Mouse (Mus musculus) retina, embryonic 14.5 days (tissue): Measurements from ENCODE around the gene Kbtbd4.

ENCODE experiments used
- DNase-seq: peaks from one replicate; pipeline ENCODE4 v3.0.0-alpha.2; 2015; ENCODE audit warnings: low spot score

Gene Kbtbd4

GRCm38 (mm10) chr2:90904856-90905224 is 300 bp downstream of the Kbtbd4 start:
- no peak for DNase-seq

- DNase-seq = no peak
Observed at GRCm38 (mm10) chr2:90906721-90907120, 2.2 kb downstream of the Kbtbd4 start.

GRCm38 (mm10) chr2:90910861-90911260 is 6.3 kb downstream of the Kbtbd4 start:
- DNase-seq = no peak

DNA sequence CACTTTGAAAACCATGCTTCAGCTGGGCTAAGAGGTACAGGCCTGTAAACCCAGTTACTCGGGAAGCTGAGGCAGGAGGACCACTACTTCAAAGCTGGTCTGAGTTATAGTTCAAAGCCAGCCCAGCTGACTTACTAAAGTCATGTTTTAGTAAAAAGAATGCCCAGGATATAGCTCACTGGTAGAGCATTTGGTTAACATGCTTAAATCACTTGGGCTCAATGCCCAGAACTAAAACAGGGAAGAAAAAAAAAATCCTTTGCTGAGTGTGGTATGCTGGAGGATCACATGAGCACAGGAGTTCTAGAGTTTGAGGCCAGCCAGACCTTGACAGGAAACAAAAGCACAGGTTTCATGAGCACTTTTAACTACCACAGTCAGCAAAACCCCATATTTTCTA is 7.1 kb downstream of the Kbtbd4 start:
- no peak for DNase-seq

- no peak for DNase-seq
Observed at GRCm38 (mm10) chr2:90913671-90914070, 9.1 kb downstream of the Kbtbd4 start.

- no peak for DNase-seq
Observed at GRCm38 (mm10) chr2:90915516-90915915, 11.0 kb downstream of the Kbtbd4 start.

DNA sequence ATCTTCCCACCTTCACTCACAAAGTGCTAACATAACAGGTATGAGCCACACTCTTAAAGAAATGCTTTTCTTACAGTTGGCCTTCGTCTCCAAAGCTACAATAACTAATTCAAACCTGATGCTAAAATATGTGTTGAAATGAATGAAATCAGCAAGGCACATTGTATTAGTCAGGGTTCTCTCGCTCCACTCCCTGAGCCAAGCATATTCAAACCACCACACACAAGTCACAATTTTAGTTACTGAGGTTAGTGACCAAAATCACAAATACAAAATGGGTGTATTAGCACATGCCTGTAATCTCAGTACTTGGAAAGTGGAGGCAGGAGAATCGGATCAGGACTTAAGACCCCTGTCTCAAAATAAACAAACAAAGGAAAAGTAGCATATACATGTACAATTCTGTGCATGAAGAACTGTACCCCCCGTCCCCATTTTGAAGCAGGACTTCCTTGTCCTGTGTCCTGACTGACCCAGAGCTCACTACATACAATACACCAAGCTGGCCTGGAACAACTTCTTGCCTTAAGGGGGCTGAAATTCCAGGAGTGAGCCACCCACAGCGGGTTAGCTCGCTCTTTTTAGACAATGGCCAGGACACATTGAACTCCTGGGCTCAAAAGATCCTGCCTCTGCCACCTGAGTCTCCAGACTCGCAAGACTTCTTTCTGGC is 12.2 kb downstream of the Kbtbd4 start:
- DNase-seq = no peak

- peak; percentile 75 for DNase-seq
Observed at GRCm38 (mm10) chr2:90917233-90917998, 12.9 kb downstream of the Kbtbd4 start.

DNA sequence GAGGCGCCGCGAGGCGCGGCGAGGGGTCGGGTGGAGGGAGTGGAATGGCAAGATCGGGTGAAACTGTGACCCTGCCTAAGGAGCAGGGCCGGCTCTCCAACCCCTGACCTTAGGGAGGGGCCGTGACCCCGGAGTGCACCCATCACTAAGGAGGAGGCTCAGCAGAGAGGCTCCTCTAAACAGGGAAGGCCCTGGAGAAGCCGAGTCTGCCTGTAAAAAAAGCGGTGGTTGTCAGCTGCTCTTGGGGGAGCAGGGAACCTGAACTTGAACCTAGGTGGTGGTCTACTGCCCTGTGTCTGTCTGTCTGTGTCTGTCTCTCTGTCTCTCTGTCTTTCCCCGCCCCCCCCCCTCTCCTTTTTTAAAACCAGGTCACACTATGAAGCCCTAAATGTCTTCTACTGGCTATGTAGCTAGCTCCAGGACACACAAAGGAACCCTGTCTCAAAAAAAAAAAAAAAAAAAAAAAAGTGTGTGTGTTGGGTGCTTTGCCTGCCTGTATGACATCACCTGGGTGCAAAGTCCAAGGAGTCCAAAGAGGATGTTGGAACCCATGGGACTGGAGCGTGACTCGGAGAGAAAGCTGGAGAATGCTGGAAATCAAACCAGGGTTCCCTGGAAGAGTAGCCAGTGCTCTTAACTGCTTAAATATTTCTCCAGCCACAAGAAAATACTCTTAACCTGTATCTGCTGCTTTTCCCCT is 13.6 kb downstream of the Kbtbd4 start:
- no peak for DNase-seq

- DNase-seq = no peak
Observed at GRCm38 (mm10) chr2:90921178-90921577, 16.6 kb downstream of the Kbtbd4 start.

DNA sequence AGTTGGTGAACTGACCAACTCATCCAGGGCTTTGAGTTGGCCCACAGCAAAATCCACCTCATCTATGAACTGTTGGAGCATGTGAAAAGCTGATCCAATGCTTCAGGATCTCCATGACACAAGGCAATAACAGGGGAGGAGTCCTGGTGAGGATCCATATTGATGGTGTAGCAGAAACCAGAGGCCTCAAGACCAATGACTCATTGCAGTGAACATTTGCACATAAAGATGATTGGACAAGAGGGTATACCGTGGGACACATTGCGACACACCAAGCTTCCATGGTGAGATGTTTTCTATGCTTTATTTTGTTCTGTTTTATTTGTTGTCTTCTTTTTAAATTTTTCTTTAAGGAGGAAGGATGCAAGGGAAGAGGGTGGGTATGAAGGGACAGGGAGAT is 18.1 kb downstream of the Kbtbd4 start:
- no peak for DNase-seq

GRCm38 (mm10) chr2:90928566-90928965 is 24.0 kb downstream of the Kbtbd4 start:
- no peak for DNase-seq

DNA sequence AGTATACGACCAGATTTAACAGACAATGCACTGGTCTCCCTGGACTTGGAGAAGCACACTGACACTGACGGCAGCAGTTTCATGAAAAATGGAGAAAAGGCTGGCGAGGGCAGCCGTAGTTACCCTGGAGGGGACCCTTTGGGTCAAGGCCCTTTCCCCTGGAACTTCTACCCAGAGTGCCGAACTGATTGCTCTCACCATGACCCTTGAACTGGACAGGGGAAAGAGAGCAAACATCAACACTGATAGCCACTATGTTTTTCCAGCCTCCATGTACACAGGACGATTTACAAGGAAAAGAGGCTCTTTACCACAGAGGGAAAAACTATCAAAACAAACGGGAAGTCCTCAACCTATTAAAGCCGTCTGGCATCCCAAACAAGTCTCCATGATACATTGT is 27.3 kb downstream of the Kbtbd4 start:
- no peak for DNase-seq

DNA sequence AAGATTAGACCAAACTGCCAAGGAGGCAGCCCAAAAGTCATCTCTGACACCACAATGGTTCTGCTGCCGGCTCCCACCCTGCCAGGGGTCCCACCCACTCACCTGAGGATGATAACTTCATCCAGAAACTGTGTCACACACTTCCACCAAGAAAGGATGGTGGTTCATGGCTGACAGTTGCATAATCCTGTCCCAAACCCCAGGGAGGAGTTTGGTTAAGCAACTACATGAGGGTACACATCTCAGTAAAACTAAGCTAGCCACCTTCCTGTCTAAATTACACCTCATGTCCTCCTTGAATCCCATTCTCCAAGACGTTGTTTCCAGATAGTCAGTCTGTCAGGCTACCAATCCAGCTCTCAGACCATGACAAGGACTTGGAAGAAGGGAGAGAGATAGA is 27.7 kb downstream of the Kbtbd4 start:
- DNase-seq = no peak

DNA sequence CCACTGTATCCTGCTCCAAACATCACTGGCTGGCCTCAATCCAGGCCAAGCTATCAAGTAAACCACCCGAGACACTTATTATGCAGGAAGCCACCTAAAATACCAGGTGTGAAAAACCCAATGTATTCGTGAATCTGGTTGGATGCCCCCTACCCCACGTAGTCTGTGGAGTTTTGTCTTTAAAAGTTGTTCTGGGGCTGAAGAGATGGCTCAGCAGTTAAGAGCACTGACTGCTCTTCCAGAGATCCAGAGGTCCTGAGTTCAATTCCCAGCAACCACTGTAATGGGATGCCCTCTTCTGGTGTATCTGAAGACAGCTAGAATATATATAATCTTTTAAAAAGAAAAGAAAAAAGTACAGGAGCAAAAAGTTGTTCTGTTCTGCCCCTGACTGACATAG is 33.8 kb downstream of the Kbtbd4 start:
- DNase-seq = no peak

DNA sequence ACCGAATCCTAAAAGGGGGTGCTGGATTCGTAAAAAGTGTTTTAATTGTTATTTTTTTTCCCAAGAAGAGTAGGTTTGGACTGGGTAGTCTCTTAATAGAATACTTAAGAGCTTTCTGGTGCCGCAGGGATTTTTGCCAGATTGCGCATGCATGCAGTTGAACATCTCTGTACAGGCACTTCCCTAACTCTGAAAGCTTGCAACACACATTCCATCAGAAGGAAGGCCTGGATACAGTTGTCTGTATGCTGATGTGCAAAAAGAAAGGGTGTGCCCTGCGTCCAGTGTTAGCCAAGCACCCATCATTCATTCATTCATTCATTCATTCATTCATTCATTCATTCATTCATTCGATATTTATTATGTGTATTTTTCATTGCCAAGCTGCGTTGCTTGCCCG is 35.2 kb downstream of the Kbtbd4 start:
- DNase-seq = no peak

- peak; percentile 91 for DNase-seq
Observed at GRCm38 (mm10) chr2:90940233-90941229, 36.0 kb downstream of the Kbtbd4 start, which contains the start of gene Celf1. TSS of gene Celf1 (plus strand) at chr2:90940382.

- DNase-seq = no peak
Observed at GRCm38 (mm10) chr2:90941744-90942143, 37.2 kb downstream of the Kbtbd4 start.

DNA sequence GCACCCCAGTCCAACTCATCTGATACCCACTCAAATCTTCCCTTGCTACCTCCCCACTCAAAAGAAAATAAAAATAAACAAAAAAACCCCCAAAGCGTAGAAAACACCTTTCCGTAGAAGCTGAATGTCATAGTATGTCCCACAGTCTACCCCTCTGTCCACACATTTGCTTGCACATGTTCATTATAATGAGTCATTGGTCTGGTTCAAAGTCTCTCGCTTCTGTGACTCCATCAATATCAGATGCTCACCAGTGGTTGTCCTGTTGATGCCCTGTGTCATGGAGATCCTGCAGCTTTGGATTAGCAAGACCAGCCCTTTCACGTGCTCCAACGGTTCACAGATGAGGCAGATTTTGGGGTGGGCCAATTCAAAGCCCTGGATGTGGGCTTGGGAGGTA is 45.6 kb downstream of the Kbtbd4 start:
- DNase-seq = no peak

DNA sequence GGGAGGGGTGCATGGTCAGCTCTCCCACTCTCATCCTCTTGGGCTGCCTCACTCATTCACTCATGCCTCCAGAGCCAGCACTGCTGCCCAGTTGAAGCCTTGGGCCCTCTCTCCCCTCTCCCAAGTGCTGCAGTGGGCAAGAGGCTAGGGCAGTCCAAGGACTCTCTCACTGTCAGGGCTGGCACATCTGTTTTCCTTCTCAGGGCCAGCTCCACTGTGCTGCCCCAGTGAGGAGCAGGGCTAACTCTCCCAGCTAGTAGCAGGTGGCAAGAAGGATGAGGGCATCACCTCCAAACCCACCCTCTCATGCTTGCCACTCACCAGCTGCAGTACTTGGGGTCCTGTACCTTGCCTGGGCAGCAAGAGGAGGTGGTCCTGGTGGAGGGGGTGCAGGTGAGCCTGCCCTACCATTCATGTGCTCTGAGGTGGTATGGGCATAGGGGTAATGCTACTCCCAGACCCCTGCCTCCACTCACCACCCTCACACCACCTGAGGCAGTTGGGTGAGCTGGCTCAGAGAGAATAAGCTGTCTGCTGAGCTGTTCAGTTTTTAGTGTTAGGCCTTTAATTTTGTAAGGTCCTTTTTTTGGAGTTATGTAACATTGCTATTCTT is 46.1 kb downstream of the Kbtbd4 start:
- DNase-seq = no peak

- no peak for DNase-seq
Observed at GRCm38 (mm10) chr2:90953461-90953860, 48.9 kb downstream of the Kbtbd4 start.
